Mouse (Mus musculus): ENCODE measurements around the gene Tekt5.

DNA sequence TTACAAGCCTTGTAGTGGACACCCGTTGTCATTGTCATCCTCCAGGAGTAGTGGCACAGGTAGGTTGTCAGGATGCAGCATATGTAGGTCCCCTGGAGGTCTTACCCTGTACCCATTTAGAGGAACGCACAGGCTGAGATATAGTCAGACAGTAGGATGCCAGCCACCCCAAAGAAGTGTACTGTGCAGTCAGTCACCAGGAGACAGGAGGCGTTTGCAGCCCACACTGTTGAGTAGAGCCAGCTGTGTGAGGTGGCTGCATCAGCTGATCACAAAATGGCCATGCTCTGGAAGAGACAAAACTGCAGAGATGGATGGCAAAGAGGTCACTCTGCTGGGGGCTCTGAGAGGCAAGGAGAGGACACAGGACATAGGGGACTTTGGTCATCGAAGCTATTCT, 37.1 kb upstream of the Tekt5 start:
- no peak for TF ChIP-seq POLR2A (IDR thresholded peaks at IDR 0.05; ENCODE audit: insufficient read depth, low read depth, low read length)
- TF ChIP-seq CTCF (IDR thresholded peaks at IDR 0.05): no peak

All from heart, adult 2 months (tissue).